Mouse (Mus musculus): ENCODE measurements at regions not wholly inside any gene's neighbourhood (a gene's known extent, or its start where the extent isn't known, plus 50 kb on each side); places are given as distances from the start of the nearest gene placed in this dataset.

GRCm38 (mm10) chr1:42496022-42496421 is 199.5 kb upstream of the Pou3f3 start:
- no peak for DNase-seq (ENCODE audit: low read depth, low spot score)
- TF ChIP-seq UBTF (IDR thresholded peaks at IDR 0.05; ENCODE audit: borderline replicate concordance, insufficient read depth, low read depth, low read length), result no peak
- no peak for TF ChIP-seq POLR2A (IDR thresholded peaks at IDR 0.05; ENCODE audit: control insufficient read depth in 1 of 2, insufficient read depth in 1 of 2, low read depth in 1 of 2, low read length in 2 of 2, poor library complexity in 1 of 2)
- TF ChIP-seq NRF1 (IDR thresholded peaks at IDR 0.05; ENCODE audit: insufficient read depth, low read depth, low read length, poor library complexity, severe bottlenecking), result no peak
- TF ChIP-seq CHD1 (IDR thresholded peaks at IDR 0.05; ENCODE audit: low read depth, low read length), result no peak
- no peak for TF ChIP-seq USF1 (IDR thresholded peaks at IDR 0.05; ENCODE audit: low read depth, low read length)
- TF ChIP-seq MYB (IDR thresholded peaks at IDR 0.05; ENCODE audit: low read depth, low read length), result no peak
- TF ChIP-seq SMC3 (IDR thresholded peaks at IDR 0.05; ENCODE audit: low read depth, low read length), result no peak
- TF ChIP-seq SIN3A (IDR thresholded peaks at IDR 0.05; ENCODE audit: low read length), result no peak
- no peak for TF ChIP-seq RAD21 (IDR thresholded peaks at IDR 0.05; ENCODE audit: low read depth, low read length)
- no peak for TF ChIP-seq ZNF384 (IDR thresholded peaks at IDR 0.05; ENCODE audit: low read depth, low read length)
- TF ChIP-seq GATA1 (IDR thresholded peaks at IDR 0.05; ENCODE audit: low read depth, low read length), result no peak
- TF ChIP-seq JUND (IDR thresholded peaks at IDR 0.05; ENCODE audit: low read depth, low read length), result no peak
- TF ChIP-seq POLR2AphosphoS5 (IDR thresholded peaks at IDR 0.05; ENCODE audit: borderline replicate concordance, low read depth, low read length), result no peak
- no peak overlapping the region for H3K4me3 ChIP-seq (ENCODE audit: control insufficient read depth in 1 of 2, insufficient read depth in 1 of 2, low read depth in 2 of 2, low read length in 2 of 2)
- no peak overlapping the region for H3K9ac ChIP-seq (ENCODE audit: control insufficient read depth, low read depth, low read length, poor library complexity, severe bottlenecking)
- H3K36me3 ChIP-seq (ENCODE audit: control insufficient read depth in 1 of 2, insufficient read depth in 2 of 2, low read length in 2 of 2), result no peaks in the 10 kb centered on the region
- no peaks in the 10 kb centered on the region for H3K79me2 ChIP-seq (ENCODE audit: control insufficient read depth, insufficient read depth, low read length, poor library complexity)
- no peaks in the 10 kb centered on the region for H3K9me3 ChIP-seq (replicated peaks; ENCODE audit: insufficient read depth, low read length)
- no peak overlapping the region for H3K27ac ChIP-seq (ENCODE audit: control insufficient read depth, low read depth, low read length)
- no peaks in the 10 kb centered on the region for H3K4me1 ChIP-seq (ENCODE audit: control insufficient read depth in 1 of 2, insufficient read depth in 2 of 2, low read length in 2 of 2)
- no peaks in the 10 kb centered on the region for H3K27me3 ChIP-seq (ENCODE audit: control insufficient read depth in 1 of 2, insufficient read depth in 2 of 2, low read length in 2 of 2)

DNA sequence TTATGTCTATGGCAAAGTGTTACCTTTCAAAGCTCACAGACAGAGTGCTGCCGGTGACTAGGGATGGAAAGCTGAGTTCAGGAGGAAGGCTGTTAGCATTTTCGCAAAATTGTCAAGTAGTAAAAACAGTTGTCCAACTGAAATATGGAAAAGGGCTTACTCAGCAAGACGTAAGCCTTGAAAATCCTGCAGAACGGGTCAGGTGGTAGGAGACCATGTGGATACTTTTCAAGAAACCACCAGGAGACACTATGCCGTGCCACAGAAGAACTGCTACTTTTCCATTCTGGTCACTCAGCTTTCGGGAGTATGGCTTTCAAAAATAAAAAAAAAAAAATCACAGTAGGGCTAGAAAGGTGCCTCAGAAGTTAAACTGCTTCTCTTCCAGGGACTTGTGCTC is 199.1 kb upstream of the Pou3f3 start:
- no peak overlapping the region for H3K27ac ChIP-seq (ENCODE audit: control insufficient read depth, low read depth, low read length)
- TF ChIP-seq CHD1 (IDR thresholded peaks at IDR 0.05; ENCODE audit: low read depth, low read length), result no peak
- no peak for TF ChIP-seq TAL1 (IDR thresholded peaks at IDR 0.05; ENCODE audit: low read length)
- no peak for TF ChIP-seq RCOR1 (IDR thresholded peaks at IDR 0.05; ENCODE audit: low read depth, low read length)

DNA sequence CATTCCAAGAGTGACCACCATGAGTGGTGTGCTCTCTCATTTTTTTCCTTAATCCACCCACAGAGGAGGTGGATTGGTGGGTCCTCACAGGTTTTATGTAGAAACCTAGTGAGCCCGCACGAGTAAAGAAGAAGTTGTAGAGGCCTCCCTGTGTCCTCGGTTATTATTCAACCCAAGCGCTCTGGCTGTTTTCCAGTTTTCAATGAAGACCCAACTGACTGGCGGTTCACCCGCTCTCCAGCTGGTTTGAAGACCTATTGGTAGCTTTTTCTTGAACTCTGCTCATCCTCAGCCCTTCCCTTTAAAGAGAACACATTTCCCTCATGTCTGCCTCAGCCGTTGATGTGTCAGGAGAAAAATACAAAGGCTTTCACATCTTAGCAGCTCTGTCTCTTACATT is 196.7 kb upstream of the Pou3f3 start:
- no peak overlapping the region for H3K9ac ChIP-seq (ENCODE audit: control insufficient read depth, low read depth, low read length, poor library complexity, severe bottlenecking)
- no peak for DNase-seq (ENCODE audit: low read depth, low spot score)
- no peak overlapping the region for H3K4me3 ChIP-seq (ENCODE audit: control insufficient read depth in 1 of 2, insufficient read depth in 1 of 2, low read depth in 2 of 2, low read length in 2 of 2)
- no peaks in the 10 kb centered on the region for H3K79me2 ChIP-seq (ENCODE audit: control insufficient read depth, insufficient read depth, low read length, poor library complexity)
- TF ChIP-seq CHD2 (IDR thresholded peaks at IDR 0.05; ENCODE audit: low read length) (no peak), UBTF (IDR thresholded peaks at IDR 0.05; ENCODE audit: borderline replicate concordance, insufficient read depth, low read depth, low read length) (no peak), ETS1 (IDR thresholded peaks at IDR 0.05; ENCODE audit: low read depth, low read length) (no peak), MYC (IDR thresholded peaks at IDR 0.05; ENCODE audit: low read depth, low read length) (no peak)
- no peaks in the 10 kb centered on the region for H3K27me3 ChIP-seq (ENCODE audit: control insufficient read depth in 1 of 2, insufficient read depth in 2 of 2, low read length in 2 of 2)
- H3K36me3 ChIP-seq (ENCODE audit: control insufficient read depth in 1 of 2, insufficient read depth in 2 of 2, low read length in 2 of 2), result no peaks in the 10 kb centered on the region
- no peaks in the 10 kb centered on the region for H3K9me3 ChIP-seq (replicated peaks; ENCODE audit: insufficient read depth, low read length)
- no peaks in the 10 kb centered on the region for H3K4me1 ChIP-seq (ENCODE audit: control insufficient read depth in 1 of 2, insufficient read depth in 2 of 2, low read length in 2 of 2)
- no peak overlapping the region for H3K27ac ChIP-seq (ENCODE audit: control insufficient read depth, low read depth, low read length)

More for the DNA sequence above, 199.1 kb upstream of the Pou3f3 start:
- H3K4me1 ChIP-seq (ENCODE audit: control insufficient read depth in 1 of 2, insufficient read depth in 2 of 2, low read length in 2 of 2), result no peaks in the 10 kb centered on the region
- no peak overlapping the region for H3K9ac ChIP-seq (ENCODE audit: control insufficient read depth, low read depth, low read length, poor library complexity, severe bottlenecking)
- H3K9me3 ChIP-seq (replicated peaks; ENCODE audit: insufficient read depth, low read length), result no peaks in the 10 kb centered on the region
- no peaks in the 10 kb centered on the region for H3K79me2 ChIP-seq (ENCODE audit: control insufficient read depth, insufficient read depth, low read length, poor library complexity)
- no peak for DNase-seq (ENCODE audit: low read depth, low spot score)
- H3K4me3 ChIP-seq (ENCODE audit: control insufficient read depth in 1 of 2, insufficient read depth in 1 of 2, low read depth in 2 of 2, low read length in 2 of 2), result no peak overlapping the region
- no peaks in the 10 kb centered on the region for H3K36me3 ChIP-seq (ENCODE audit: control insufficient read depth in 1 of 2, insufficient read depth in 2 of 2, low read length in 2 of 2)
- no peaks in the 10 kb centered on the region for H3K27me3 ChIP-seq (ENCODE audit: control insufficient read depth in 1 of 2, insufficient read depth in 2 of 2, low read length in 2 of 2)

All from MEL (cell line).